Mouse (Mus musculus) heart, embryonic 14.5 days (tissue): Measurements from ENCODE around the gene Uevld. TPM values are rescaled to one million over a fixed set of nuclear protein-coding genes. Genes with fewer than 3 reads are reported as not detected.

ENCODE experiments used
- ATAC-seq: fragments of 200-750 bp; cut with Nextera tagmentation; 2 replicates; pipeline ENCODE4 v1.8.0; 2017; ENCODE audit warnings: low read depth, moderate TSS enrichment; ENCODE audit not compliant: insufficient number of reproducible peaks, insufficient read depth, low FRiP score
- H3K27ac ChIP-seq, 2 experiments: fragments of 200-500 bp in 1 of 2; fragments of 300-500 bp in 1 of 2; sonication (generic) in 1 of 2; replicated peaks in 1 of 2; 2 replicates each; pipeline ENCODE4 v1.5.1; 2012 to 2014; ENCODE audit warnings: low read depth in 2 of 2, low read length in 2 of 2, control low read depth in 1 of 2, mild to moderate bottlenecking in 1 of 2, mixed read lengths in 1 of 2; ENCODE audit not compliant: control insufficient read depth in 1 of 2, insufficient read depth in 1 of 2
- H3K27me3 ChIP-seq: fragments of 300-500 bp; sonication (generic); 2 replicates; pipeline ENCODE4 v1.6.1; 2014; ENCODE audit warnings: mild to moderate bottlenecking, low read length, control low read depth; ENCODE audit not compliant: control insufficient read depth, insufficient read depth
- H3K36me3 ChIP-seq: fragments of 300-500 bp; sonication (generic); 2 replicates; pipeline ENCODE4 v1.6.1; 2014; ENCODE audit warnings: mild to moderate bottlenecking, control low read depth, low read length, mixed read lengths; ENCODE audit not compliant: control insufficient read depth, insufficient read depth
- H3K4me1 ChIP-seq, 2 experiments: fragments of 200-500 bp in 1 of 2; fragments of 300-500 bp in 1 of 2; sonication (generic) in 1 of 2; 2 replicates each; pipeline ENCODE4 v1.6.1; 2012 to 2014; ENCODE audit warnings: low read length in 2 of 2, control low read depth in 1 of 2, mixed read lengths in 1 of 2; ENCODE audit not compliant: control insufficient read depth in 2 of 2, insufficient read depth in 2 of 2
- H3K4me2 ChIP-seq: fragments of 300-500 bp; sonication (generic); 2 replicates; pipeline ENCODE4 v1.6.1; 2014; ENCODE audit warnings: mild to moderate bottlenecking, low read length
- H3K4me3 ChIP-seq, 2 experiments: fragments of 200-500 bp in 1 of 2; fragments of 300-500 bp in 1 of 2; sonication (generic) in 1 of 2; 2 replicates each; pipeline ENCODE4 v1.5.1; 2012 to 2014; ENCODE audit warnings: low read length in 2 of 2, mild to moderate bottlenecking in 2 of 2, control low read depth in 1 of 2, low read depth in 1 of 2, moderate library complexity in 1 of 2; ENCODE audit not compliant: control insufficient read depth in 1 of 2, insufficient read depth in 1 of 2
- H3K9ac ChIP-seq: fragments of 300-500 bp; sonication (generic); 2 replicates; pipeline ENCODE4 v1.6.1; 2014; ENCODE audit warnings: mild to moderate bottlenecking, low read length
- H3K9me3 ChIP-seq: fragments of 300-500 bp; sonication (generic); 2 replicates; pipeline ENCODE4 v1.6.1; 2016; ENCODE audit warnings: low read length, control low read depth; ENCODE audit not compliant: control insufficient read depth
- WGBS: fragments of 180-500 bp; shearing (Covaris S2); extraction: QIAGEN DNeasy Blood & Tissue Kit; methylation state at CpG from one replicate; pipeline ENCODE4 v1.1.7; 2014; 5-methylcytosine and 5-hydroxymethylcytosine counted together
- polyA plus RNA-seq: library from polyadenylated mRNA; unstranded; fragments of >200 nt; fragmentation: Nextera tagmentation; extraction: Ambion mirVana; gene quantifications from 2 replicates; pipeline ENCODE4 v1.2.1, GENCODE M21; 2014

Gene Uevld
- polyA plus RNA-seq, 1 experiment from 2014 or later = 9.8 TPM

DNA sequence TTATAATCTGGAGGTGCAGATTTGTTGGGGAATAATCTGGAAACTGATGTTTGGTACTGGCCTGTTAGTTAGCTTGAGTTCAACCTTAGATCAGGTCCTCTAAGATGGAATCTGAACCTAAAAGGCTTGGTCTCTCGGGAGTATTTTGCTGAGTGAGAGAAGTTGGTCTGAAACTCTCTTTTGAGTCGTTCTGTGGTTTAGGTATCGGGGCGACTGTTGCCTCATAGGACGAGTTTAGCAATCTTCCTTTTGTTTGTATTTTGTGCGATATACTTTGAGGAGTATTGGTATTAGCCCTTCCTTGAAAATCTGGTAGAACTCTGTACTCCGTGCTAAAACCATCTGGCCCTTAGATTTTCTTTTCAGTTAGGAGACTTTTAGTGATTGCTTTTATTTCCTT, 5.7 kb upstream of the Uevld start:
- Histone ChIP-seq H3K4me2 (no peak overlapping the region), H3K9ac (no peak overlapping the region), H3K27me3 (no peaks in the 10 kb centered on the region), H3K9me3 (no peaks in the 10 kb centered on the region), H3K36me3 (no peaks in the 10 kb centered on the region), H3K4me1 (peaks cover 6 to 15% of the 10 kb centered on the region in 2 experiments), H3K27ac (no peak overlapping the region), H3K4me3 (no peak overlapping the region)
- 72% methylated on average over 7 of the region's 7 CpGs for WGBS
- ATAC-seq = no peak

DNA sequence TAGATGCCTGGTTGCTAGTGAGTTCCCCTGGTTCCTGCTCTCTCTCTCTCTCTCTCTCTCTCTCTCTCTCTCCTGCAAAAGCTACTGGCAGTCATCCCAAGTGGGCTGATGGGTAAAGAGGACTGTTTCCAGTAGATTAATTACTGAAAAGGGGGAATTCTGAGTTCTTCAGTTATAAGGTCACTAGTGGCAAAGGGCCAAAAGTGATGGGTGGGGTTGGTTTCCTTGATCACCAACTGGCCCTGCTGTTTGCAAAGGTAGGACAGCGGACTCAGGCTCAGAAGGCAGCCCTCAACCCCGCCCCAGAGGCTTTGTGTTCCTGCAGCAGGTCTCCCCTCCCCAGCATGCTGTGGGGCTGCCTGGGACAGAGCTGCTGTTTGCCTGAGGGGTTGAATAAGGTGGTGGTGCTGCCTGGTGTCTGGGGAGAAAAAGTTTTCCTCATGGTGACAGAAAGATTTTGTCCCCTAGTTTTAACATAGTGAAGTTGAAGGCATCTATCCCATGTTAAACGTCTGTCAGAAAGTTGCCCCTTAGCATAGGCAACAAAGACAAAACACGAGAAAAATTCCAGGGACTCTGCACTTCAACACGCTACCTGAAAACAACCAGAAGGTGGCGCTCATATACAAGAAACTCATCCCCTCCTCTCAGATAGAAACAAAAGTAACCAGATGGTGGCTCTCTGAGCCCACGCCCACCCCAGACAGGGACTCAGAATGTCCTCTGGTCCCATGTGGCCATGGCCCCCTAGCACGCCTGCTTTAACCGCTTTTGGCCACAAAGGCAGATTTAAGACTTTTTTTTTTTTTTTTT, 4.7 kb upstream of the Uevld start:
- H3K4me2 ChIP-seq = peak overlapping the region; percentile 49
- H3K4me1 ChIP-seq = peaks cover 8 to 15% of the 10 kb centered on the region in 2 experiments
- peak overlapping the region; percentile 68 to 83 for H3K27ac ChIP-seq
- no peaks in the 10 kb centered on the region for H3K9me3 ChIP-seq
- peak; percentile 60; the same call in 1 of the 2 replicates for ATAC-seq
- H3K27me3 ChIP-seq = no peaks in the 10 kb centered on the region
- no peak overlapping the region for H3K4me3 ChIP-seq
- under 1% methylated on average over 9 of the region's 9 CpGs for WGBS
- H3K36me3 ChIP-seq = no peaks in the 10 kb centered on the region
- H3K9ac ChIP-seq = peak overlapping the region; percentile 60; the same call in 1 of the 2 replicates

DNA sequence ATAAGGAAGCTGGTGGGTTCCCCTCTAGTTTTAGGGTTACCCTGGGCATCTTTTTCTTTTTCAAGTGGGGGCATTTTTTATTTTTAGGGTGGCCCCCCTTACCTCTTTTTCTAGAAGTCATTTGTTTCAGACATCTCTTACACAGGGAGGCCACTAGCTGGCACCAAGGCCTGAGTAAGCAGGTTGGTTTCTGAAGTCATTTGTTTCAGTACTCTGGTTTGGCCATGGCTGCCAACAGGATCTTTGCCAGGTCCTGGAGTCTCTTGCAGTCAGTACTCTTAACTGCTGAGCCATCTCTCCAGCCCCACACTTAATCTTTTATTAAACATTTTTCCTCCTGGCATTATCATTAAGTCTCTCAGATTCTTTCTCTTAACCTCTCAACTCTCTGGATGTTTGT, 3.8 kb upstream of the Uevld start:
- ATAC-seq = no peak
- Histone ChIP-seq H3K36me3 (no peaks in the 10 kb centered on the region), H3K27me3 (no peaks in the 10 kb centered on the region), H3K4me3 (no peak overlapping the region), H3K27ac (peak overlapping the region in 1 of 2 experiments; percentile 83; a peak in 2 of 4 replicates), H3K4me1 (peaks cover 11 to 21% of the 10 kb centered on the region in 2 experiments), H3K9ac (no peak overlapping the region), H3K4me2 (no peak overlapping the region), H3K9me3 (no peaks in the 10 kb centered on the region)

DNA sequence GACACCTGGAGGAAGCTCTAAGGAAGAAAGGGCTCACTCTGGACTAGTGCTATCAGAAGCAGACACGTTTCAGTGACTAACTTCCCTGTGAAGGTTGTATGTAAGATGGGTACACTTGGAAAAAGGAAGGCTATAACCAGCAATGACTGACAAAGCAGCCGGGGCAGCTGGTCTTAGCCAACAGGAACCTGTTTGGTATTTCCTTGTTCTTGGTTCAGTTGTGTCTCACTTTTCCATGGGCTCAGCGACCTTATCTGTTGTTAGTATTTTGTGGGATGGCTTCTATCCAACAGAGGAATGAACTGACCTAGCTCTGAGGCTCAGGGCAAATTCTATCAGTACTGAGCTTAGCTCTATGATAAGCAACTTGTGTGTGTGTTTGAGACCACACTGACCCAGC, 2.7 kb upstream of the Uevld start:
- Histone ChIP-seq H3K27ac (peak overlapping the region in 1 of 2 experiments; percentile 50; a peak in 1 of 4 replicates), H3K4me3 (no peak overlapping the region), H3K9ac (no peak overlapping the region), H3K4me1 (peaks cover 11 to 22% of the 10 kb centered on the region in 2 experiments), H3K36me3 (no peaks in the 10 kb centered on the region), H3K27me3 (no peaks in the 10 kb centered on the region), H3K9me3 (no peaks in the 10 kb centered on the region), H3K4me2 (no peak overlapping the region)
- 40% methylated on average over 3 of the region's 3 CpGs for WGBS
- ATAC-seq = no peak

DNA sequence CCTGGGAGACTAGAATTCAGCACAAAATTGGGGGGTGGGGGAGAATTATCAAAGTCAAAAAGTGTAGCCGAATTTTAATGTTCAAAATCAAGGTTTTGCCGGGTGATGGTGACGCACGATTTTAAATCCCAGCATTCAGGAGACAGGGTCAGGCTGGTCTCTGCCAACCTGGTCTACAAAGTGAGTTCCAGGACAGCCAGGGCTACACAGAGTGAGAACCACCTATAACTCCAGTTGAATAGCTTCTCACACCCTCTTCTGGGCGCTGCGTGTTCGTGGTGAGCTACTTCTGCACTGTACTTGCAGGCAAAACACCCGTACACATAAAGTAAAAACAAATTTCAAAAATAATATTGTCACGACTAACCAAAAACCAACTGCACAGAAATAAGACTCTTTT, 526 bp upstream of the Uevld start:
- Histone ChIP-seq H3K4me1 (peaks cover 11 to 22% of the 10 kb centered on the region in 2 experiments), H3K9ac (peak overlapping the region; percentile 92), H3K36me3 (peaks cover 19% of the 10 kb centered on the region), H3K4me2 (peak overlapping the region; percentile 89), H3K9me3 (no peaks in the 10 kb centered on the region), H3K27me3 (no peaks in the 10 kb centered on the region), H3K27ac (no peak overlapping the region), H3K4me3 (peak overlapping the region; percentile 78 to 87)
- no peak for ATAC-seq
- WGBS = 19% methylated on average over 9 of the region's 9 CpGs

DNA sequence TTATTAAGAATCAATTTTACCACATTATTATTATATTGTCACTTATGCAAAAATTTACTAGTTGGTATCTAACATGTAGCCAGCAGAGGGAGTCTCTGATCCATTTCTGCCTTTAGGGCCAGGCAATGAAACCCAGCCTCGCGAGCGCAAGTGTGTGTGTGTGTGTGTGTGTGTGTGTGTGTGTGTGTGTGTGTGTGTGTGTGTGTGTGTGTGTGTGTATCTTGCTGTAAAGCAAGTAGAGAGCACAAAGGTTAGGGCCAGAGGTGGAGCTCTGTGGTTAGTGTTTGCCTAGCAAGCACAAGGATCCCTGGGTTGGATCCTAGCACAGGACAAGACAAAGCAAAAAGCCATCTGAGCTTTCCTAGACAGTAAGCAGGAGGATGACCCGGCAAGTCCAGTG, 22.5 kb downstream of the Uevld start:
- no peak overlapping the region for H3K9ac ChIP-seq

DNA sequence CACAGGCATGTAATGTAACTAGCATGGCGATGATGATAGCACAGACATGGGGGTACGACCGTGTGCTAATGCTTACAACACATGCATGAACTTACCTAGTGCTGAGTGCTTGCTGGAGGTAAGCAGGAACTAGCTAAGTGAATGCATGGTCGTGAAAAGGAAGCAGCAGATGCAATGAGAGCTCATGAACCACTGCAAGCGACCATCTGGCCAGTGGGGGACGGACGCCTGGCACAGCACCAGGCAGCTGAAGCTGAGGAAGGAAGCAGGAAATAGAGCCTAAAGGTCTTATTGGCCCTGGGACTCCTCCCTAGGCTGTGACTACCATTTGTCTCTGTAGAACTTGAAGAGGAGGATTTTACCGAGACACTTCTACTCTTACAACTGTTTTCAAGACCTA, 23.5 kb downstream of the Uevld start:
- 82% methylated on average over 8 of the region's 8 CpGs for WGBS
- no peaks in the 10 kb centered on the region for H3K9me3 ChIP-seq
- H3K4me3 ChIP-seq = no peak overlapping the region
- H3K27me3 ChIP-seq = no peaks in the 10 kb centered on the region
- H3K36me3 ChIP-seq = peaks cover 75% of the 10 kb centered on the region
- H3K27ac ChIP-seq = no peak overlapping the region
- H3K4me2 ChIP-seq = no peak overlapping the region
- no peaks in the 10 kb centered on the region for H3K4me1 ChIP-seq
- no peak overlapping the region for H3K9ac ChIP-seq
- no peak for ATAC-seq

More for the DNA sequence above, 22.5 kb downstream of the Uevld start:
- Histone ChIP-seq H3K9me3 (no peaks in the 10 kb centered on the region), H3K4me2 (no peak overlapping the region), H3K27me3 (no peaks in the 10 kb centered on the region), H3K4me1 (peaks cover 0 to 3% of the 10 kb centered on the region in 2 experiments; a peak in 2 of 4 replicates), H3K36me3 (peaks cover 76% of the 10 kb centered on the region), H3K4me3 (no peak overlapping the region), H3K27ac (no peak overlapping the region)
- 58% methylated on average over 4 of the region's 4 CpGs for WGBS
- ATAC-seq = no peak
